Mouse (Mus musculus) midbrain, embryonic 11.5 days (tissue): Measurements from ENCODE around the gene Tns3. TPM values are rescaled to one million over a fixed set of nuclear protein-coding genes. Genes with fewer than 3 reads are reported as not detected.

Experiments
- ATAC-seq: fragments of 200-750 bp; cut with Nextera tagmentation; 2 replicates; pipeline ENCODE4 v1.8.0; 2017; ENCODE audit warnings: moderate TSS enrichment, moderate library complexity; ENCODE audit not compliant: low FRiP score
- DNase-seq: peaks from one replicate; pipeline ENCODE4 v3.0.0; 2015; ENCODE audit warnings: low spot score; ENCODE audit errors: missing footprints
- H3K27ac ChIP-seq: fragments of 300-500 bp; sonication (generic); 2 replicates; pipeline ENCODE4 v1.5.1; 2014; ENCODE audit warnings: low read depth, low read length
- H3K27me3 ChIP-seq: fragments of 300-500 bp; sonication (generic); 2 replicates; pipeline ENCODE4 v1.6.1; 2014; ENCODE audit warnings: mild to moderate bottlenecking, low read length, moderate library complexity, mixed read lengths; ENCODE audit not compliant: control insufficient read depth, insufficient read depth
- H3K36me3 ChIP-seq: fragments of 300-500 bp; sonication (generic); 2 replicates; pipeline ENCODE4 v1.6.1; 2014; ENCODE audit warnings: mild to moderate bottlenecking, low read length, moderate library complexity, mixed read lengths; ENCODE audit not compliant: control insufficient read depth, insufficient read depth
- H3K4me1 ChIP-seq: fragments of 300-500 bp; sonication (generic); 2 replicates; pipeline ENCODE4 v1.6.1; 2014; ENCODE audit warnings: low read length; ENCODE audit not compliant: control insufficient read depth, insufficient read depth
- H3K4me2 ChIP-seq: fragments of 300-500 bp; sonication (generic); 2 replicates; pipeline ENCODE4 v1.6.1; 2014; ENCODE audit warnings: mild to moderate bottlenecking, moderate library complexity
- H3K4me3 ChIP-seq: fragments of 300-500 bp; sonication (generic); 2 replicates; pipeline ENCODE4 v1.5.1; 2014; ENCODE audit warnings: low read depth, low read length
- H3K9ac ChIP-seq: fragments of 300-500 bp; sonication (generic); 2 replicates; pipeline ENCODE4 v1.6.1; 2014; ENCODE audit warnings: low read length
- H3K9me3 ChIP-seq: fragments of 300-500 bp; sonication (generic); 2 replicates; pipeline ENCODE4 v1.6.1; 2016; ENCODE audit warnings: low read length; ENCODE audit not compliant: control insufficient read depth
- WGBS: fragments of 180-500 bp; shearing (Covaris S2); extraction: QIAGEN DNeasy Blood & Tissue Kit; methylation state at CpG from one replicate; pipeline ENCODE4 v1.1.7; 2014; 5-methylcytosine and 5-hydroxymethylcytosine counted together
- polyA plus RNA-seq: library from polyadenylated mRNA; unstranded; fragments of >200 nt; fragmentation: Nextera tagmentation; extraction: Ambion mirVana; gene quantifications from 2 replicates; pipeline ENCODE4 v1.2.1, GENCODE M21; 2014

Tns3 gene
- polyA plus RNA-seq, 1 experiment from 2014 or later: 5.0 TPM

DNA sequence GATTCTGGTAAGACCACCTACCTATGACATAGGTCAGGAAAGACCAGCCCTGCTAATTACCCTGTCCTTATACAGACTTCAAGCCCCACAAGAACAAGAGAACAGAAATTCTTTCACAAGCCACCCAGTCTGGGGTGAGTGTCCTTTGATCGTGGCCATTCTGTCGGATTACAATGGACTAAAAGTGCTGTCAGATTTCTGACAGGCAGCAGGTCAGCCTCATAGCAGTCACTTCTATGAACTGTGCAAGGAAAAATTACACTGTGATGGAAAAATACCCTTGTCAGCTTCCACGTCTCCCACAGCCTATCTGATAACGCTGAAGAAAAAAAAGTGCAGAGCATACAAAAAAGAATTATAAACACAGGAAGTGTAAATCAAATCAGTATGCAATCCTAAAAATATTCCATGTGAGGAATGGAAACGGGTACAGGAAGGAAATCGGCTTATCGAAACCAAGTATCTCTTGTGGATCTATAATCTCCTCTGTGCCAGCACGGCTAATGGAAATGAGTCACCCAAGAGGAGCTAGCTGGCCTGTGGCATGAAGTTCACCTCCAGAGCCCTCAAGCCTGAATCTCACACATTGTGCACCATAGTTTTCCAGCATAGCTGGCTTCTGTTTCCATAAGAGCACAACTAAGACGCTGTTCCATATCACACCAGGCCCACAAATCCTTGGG lies 138.7 kb downstream of the Tns3 start:
- Histone ChIP-seq H3K4me3 (no peak overlapping the region), H3K36me3 (no peaks in the 10 kb centered on the region), H3K4me2 (no peak overlapping the region), H3K27ac (no peak overlapping the region), H3K4me1 (no peaks in the 10 kb centered on the region), H3K9ac (no peak overlapping the region), H3K27me3 (no peaks in the 10 kb centered on the region), H3K9me3 (no peaks in the 10 kb centered on the region)
- no peak for DNase-seq
- ATAC-seq: no peak
- WGBS: 76% methylated on average over 9 of the region's 9 CpGs

DNA sequence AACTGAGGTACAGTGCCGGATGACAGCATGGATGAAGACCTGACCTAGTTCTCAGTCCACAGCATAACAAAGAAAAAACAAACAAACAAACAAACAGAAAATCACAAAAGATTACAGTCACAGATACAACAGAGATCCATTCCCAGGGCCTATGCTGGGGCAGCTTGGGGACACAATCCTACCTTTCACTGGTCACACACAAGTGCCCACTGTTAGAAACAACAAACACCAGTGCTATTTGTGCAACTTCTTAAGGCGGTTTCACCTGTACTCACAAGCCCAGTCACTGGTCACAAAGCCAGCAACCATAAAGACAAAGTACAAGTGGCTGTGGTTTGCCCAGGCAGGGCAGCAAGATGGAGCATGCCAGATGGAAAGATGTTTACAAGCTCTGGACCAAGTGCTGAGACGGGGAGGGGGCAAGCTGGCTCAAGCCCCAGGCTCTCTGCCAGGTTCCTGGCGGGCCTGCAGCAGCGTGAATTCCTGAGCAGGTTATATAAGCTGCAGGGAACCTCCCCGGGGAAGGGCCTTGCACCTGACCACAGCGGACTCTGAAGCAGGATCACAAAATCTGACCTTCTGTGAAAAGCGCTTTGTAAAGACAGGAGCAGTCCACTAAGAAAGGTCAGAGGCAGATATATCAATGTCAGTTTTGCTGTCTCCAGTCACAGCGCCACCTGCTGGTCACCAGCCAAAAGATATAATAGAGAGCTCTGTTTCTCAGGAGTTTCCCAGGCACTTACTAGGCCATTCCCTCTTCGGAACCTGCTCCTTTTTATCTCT lies 140.8 kb downstream of the Tns3 start:
- H3K9me3 ChIP-seq: no peaks in the 10 kb centered on the region
- DNase-seq (peak; percentile 96), ATAC-seq (peak; percentile 77)
- H3K4me3 ChIP-seq: no peak overlapping the region
- H3K4me1 ChIP-seq: no peaks in the 10 kb centered on the region
- H3K4me2 ChIP-seq: no peak overlapping the region
- no peaks in the 10 kb centered on the region for H3K36me3 ChIP-seq
- no peak overlapping the region for H3K27ac ChIP-seq
- H3K27me3 ChIP-seq: no peaks in the 10 kb centered on the region
- H3K9ac ChIP-seq: no peak overlapping the region
- 58% methylated on average over 10 of the region's 10 CpGs for WGBS

DNA sequence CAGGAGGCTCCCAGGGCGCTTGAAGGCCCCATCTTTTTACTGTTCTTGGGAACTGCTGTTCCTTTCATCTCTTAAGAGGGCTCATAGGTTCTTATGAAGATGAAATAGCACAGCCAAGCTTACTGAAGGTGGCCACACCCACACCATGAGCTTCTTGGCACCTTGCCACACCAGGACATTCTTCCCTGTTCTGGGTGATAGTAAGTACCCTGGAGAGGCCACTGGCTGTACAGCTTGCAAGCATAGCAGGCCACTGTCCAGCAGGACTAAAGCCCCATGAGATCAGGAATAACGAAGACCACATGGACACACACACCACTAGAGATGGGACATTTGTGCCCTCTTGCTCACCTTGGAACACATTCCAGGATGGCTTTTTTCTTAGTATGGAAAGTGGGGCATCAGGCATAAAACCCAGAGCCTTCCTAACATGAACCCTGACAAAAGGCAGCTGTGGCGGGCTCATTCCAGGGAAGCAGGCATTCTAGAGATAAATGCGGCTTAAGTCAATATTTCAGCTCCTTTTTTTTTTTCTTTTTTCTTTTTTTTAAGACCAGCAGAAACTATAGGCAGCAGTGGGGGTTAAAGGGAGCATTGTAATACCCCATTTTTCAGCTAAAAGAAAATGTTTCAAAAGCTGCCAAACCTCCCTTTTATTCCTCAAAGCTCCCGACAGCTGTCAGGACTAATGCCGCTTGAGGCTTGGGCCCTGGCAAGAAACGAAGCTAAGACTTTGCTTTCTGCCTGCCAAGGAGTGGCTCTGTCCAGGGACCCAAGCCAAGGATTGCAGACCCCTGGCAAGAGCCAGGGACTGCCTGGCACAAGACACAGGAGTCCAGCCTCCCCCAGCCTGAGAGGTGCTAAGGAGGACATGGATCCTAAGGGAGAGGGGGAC lies 150.7 kb downstream of the Tns3 start:
- DNase-seq (no peak), ATAC-seq (no peak)
- 53% methylated on average over 7 of the region's 7 CpGs for WGBS
- no peaks in the 10 kb centered on the region for H3K9me3 ChIP-seq
- no peak overlapping the region for H3K9ac ChIP-seq
- 0 out of 2 replicates have a peak, but pooled peaks cover 5% of the 10 kb centered on the region for H3K4me1 ChIP-seq
- H3K27ac ChIP-seq: no peak overlapping the region
- H3K36me3 ChIP-seq: no peaks in the 10 kb centered on the region
- H3K4me3 ChIP-seq: no peak overlapping the region
- no peak overlapping the region for H3K4me2 ChIP-seq
- no peaks in the 10 kb centered on the region for H3K27me3 ChIP-seq

DNA sequence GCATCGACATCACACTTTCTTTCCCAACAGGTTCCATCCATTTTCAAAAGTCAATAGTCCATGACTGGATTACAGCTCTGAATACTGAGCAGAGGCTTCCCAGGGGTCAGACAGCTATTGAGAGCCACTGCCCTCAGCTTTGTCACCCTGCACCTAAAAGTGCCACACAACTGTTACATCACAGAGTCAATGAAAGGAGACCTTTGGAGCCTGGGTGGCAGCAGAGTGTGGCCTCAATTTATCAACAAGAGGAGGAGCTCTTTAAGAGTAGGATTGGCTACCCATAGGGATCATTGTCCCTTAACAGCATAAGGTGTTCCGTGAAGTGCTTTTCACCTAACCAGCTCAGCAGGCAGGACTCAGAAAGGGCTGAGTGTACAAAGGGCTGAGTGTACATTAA lies 154.0 kb downstream of the Tns3 start:
- 52% methylated on average over 2 of the region's 2 CpGs for WGBS
- Histone ChIP-seq H3K9me3 (no peaks in the 10 kb centered on the region), H3K9ac (no peak overlapping the region), H3K27me3 (no peaks in the 10 kb centered on the region), H3K4me1 (0 out of 2 replicates have a peak, but pooled peaks cover 5% of the 10 kb centered on the region), H3K36me3 (no peaks in the 10 kb centered on the region), H3K27ac (no peak overlapping the region), H3K4me3 (no peak overlapping the region), H3K4me2 (no peak overlapping the region)
- ATAC-seq: no peak
- no peak for DNase-seq

DNA sequence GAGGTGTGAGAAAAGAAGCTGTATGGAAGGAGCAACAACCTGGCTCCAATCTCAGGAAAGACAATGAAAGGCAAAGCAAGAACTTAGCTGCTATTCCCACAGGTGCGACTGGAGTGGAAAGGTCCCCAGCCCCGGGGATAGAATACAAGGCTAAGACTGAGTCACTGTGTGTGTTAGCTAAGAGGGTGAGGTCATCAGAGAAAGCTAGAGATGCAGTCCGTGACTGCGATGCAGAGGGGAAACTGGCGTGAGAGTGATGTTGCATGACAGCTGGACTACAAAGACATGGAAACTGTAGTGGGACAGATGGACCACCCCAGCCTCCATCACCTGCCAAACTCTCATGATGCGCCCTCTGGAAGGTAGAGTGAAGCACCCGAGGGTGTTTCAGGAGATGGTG lies 154.7 kb downstream of the Tns3 start:
- H3K27ac ChIP-seq: no peak overlapping the region
- no peaks in the 10 kb centered on the region for H3K36me3 ChIP-seq
- ATAC-seq (no peak), DNase-seq (no peak)
- no peaks in the 10 kb centered on the region for H3K9me3 ChIP-seq
- H3K4me1 ChIP-seq: 0 out of 2 replicates have a peak, but pooled peaks cover 5% of the 10 kb centered on the region
- WGBS: 85% methylated on average over 7 of the region's 7 CpGs
- no peak overlapping the region for H3K9ac ChIP-seq
- no peaks in the 10 kb centered on the region for H3K27me3 ChIP-seq
- no peak overlapping the region for H3K4me2 ChIP-seq
- no peak overlapping the region for H3K4me3 ChIP-seq

DNA sequence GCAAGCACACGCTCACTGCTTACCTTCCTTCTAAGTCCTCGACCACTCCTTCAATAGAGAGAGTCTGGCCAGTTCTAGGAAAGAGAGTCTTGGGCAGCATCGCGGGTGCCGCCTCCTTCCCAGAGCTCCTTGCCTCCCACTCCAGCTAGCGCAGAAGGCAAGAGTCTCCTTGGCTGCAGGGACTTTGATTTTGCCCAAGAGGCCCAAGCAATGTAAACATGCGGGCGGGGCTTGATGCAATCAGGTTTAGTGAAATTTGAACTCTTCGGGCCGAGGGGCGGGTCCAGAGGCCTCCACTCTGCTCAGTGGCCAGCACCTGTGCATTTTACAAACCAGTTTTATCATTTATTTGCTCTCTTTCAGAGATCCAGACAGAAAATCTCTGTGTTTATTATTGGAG lies 160.6 kb downstream of the Tns3 start:
- WGBS: 31% methylated on average over 11 of the region's 11 CpGs
- Histone ChIP-seq H3K9ac (no peak overlapping the region), H3K9me3 (no peaks in the 10 kb centered on the region), H3K36me3 (no peaks in the 10 kb centered on the region), H3K4me2 (no peak overlapping the region), H3K27me3 (no peaks in the 10 kb centered on the region), H3K27ac (no peak overlapping the region), H3K4me1 (no peaks in the 10 kb centered on the region), H3K4me3 (no peak overlapping the region)
- DNase-seq (no peak), ATAC-seq (no peak)

DNA sequence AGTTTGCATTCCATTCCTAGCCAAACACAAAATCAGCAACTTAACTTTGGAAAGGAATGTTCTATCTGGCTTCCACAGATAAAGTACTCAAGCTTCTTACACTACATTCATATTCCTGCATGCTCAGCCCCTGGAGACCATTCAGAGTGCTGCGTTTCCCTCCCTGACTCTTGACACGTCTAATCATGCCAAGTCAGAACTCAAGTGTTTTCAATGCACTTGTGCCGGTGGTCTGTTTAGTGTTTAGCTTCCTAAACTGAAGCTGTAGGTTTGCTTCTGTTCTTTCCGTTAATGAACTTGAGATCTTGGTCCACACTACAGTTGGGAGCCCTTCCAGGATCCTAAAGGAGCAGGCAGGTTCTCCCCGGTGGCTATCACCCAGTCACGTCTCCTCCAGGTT lies 163.5 kb downstream of the Tns3 start:
- H3K27me3 ChIP-seq: no peaks in the 10 kb centered on the region

DNA sequence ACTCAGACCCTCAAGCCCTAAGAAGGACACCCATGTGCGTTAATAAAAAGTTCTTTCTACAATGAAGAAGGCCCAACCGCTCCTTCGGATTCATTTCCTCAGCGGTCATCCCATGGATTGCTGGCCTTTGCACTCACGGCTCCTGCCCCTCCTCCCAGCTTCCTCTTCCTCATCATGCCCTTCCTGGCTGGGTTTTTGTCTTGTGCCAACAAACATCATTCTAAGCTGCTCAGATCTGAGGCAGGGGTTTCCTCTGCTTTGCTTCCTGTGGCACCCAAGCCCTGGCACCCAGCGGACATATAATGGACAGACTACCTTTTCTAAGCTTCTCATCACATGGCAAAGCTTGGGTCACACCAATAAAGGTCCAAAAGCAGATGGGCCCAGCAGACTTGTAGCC lies 167.2 kb downstream of the Tns3 start:
- no peaks in the 10 kb centered on the region for H3K9me3 ChIP-seq
- no peaks in the 10 kb centered on the region for H3K4me1 ChIP-seq
- ATAC-seq (no peak), DNase-seq (no peak)
- H3K27ac ChIP-seq: no peak overlapping the region
- no peaks in the 10 kb centered on the region for H3K36me3 ChIP-seq
- H3K4me3 ChIP-seq: no peak overlapping the region
- H3K27me3 ChIP-seq: no peaks in the 10 kb centered on the region
- H3K9ac ChIP-seq: no peak overlapping the region
- WGBS: 93% methylated on average over 6 of the region's 6 CpGs
- H3K4me2 ChIP-seq: no peak overlapping the region

More for the DNA sequence above, 163.5 kb downstream of the Tns3 start:
- H3K27ac ChIP-seq: no peak overlapping the region
- no peak overlapping the region for H3K9ac ChIP-seq
- H3K9me3 ChIP-seq: no peaks in the 10 kb centered on the region
- no peaks in the 10 kb centered on the region for H3K36me3 ChIP-seq
- DNase-seq (no peak), ATAC-seq (no peak)
- H3K4me2 ChIP-seq: no peak overlapping the region
- H3K4me3 ChIP-seq: no peak overlapping the region
- WGBS: 89% methylated on average over 6 of the region's 6 CpGs
- H3K4me1 ChIP-seq: no peaks in the 10 kb centered on the region
